15 mouse cellular contexts compared by ENCODE assay signal in genomic region chr15:79728731-79729388, GRCm38 (mm10). TPM values are rescaled to one million over a fixed set of nuclear protein-coding genes. Genes with fewer than 3 reads are reported as not detected.
A peak's percentile ranks its signal among the peaks of the same experiment; 100 is the strongest.
DNase-seq lines count a peak whose midpoint lies in the region; ATAC-seq and TF ChIP-seq lines count a peak whose summit lies in the region.
"Had no signal": no experiment of that assay in that cellular context is flagged by ENCODE, and none has a peak within 500 bp of the region (broad histone marks: within the 10 kb centered on the region; RNA-seq: fewer than 3 reads in every experiment).

No protein-coding gene starts in this region.

- no peak overlapping the region for H3K9ac ChIP-seq in forebrain, embryonic 15.5 days (replicated peaks)
- no peak overlapping the region for H3K9ac ChIP-seq in forebrain, embryonic 16.5 days (replicated peaks; ENCODE audit: low read depth, low read length)

- 90% methylated on average over 10 of the region's 10 CpGs for WGBS in forebrain, embryonic 15.5 days
- WGBS in forebrain, embryonic 16.5 days: 92% methylated on average over 10 of the region's 10 CpGs

- no peaks in the 10 kb centered on the region for H3K9me3 ChIP-seq in forebrain, embryonic 15.5 days
- no peaks in the 10 kb centered on the region for H3K9me3 ChIP-seq in forebrain, embryonic 16.5 days (ENCODE audit: control insufficient read depth, low read length)

- no peak for ATAC-seq in forebrain, embryonic 15.5 days (replicated peaks)
- ATAC-seq in forebrain, embryonic 16.5 days: no peak
- ATAC-seq: forebrain, embryonic 14.5 days had no signal

- peaks cover 80% of the 10 kb centered on the region for H3K36me3 ChIP-seq in forebrain, embryonic 15.5 days
- H3K36me3 ChIP-seq in forebrain, embryonic 16.5 days (ENCODE audit: control insufficient read depth, insufficient read depth): peaks cover 58% of the 10 kb centered on the region

- peak overlapping the region; percentile 57 for H3K27ac ChIP-seq in layer of hippocampus, adult 2 months
- H3K27ac ChIP-seq in forebrain, embryonic 15.5 days (replicated peaks): no peak overlapping the region
- H3K27ac ChIP-seq in forebrain, embryonic 16.5 days (ENCODE audit: low read length): no peak overlapping the region
- H3K27ac ChIP-seq: heart, adult 2 months had no signal

- no peaks in the 10 kb centered on the region for H3K4me1 ChIP-seq in forebrain, embryonic 15.5 days
- H3K4me1 ChIP-seq in forebrain, embryonic 16.5 days (replicated peaks; ENCODE audit: control insufficient read depth, insufficient read depth, low read length): no peaks in the 10 kb centered on the region

- no peak overlapping the region for H3K4me3 ChIP-seq in layer of hippocampus, adult 2 months
- H3K4me3 ChIP-seq in forebrain, embryonic 15.5 days: no peak overlapping the region
- H3K4me3 ChIP-seq in forebrain, embryonic 16.5 days (replicated peaks; ENCODE audit: low read length): no peak overlapping the region
- H3K4me3 ChIP-seq: heart, adult 2 months had no signal

- no peaks in the 10 kb centered on the region for H3K27me3 ChIP-seq in forebrain, embryonic 15.5 days
- H3K27me3 ChIP-seq in forebrain, embryonic 16.5 days (replicated peaks; ENCODE audit: control insufficient read depth, insufficient read depth, low read length): no peaks in the 10 kb centered on the region

- DNase-seq in adrenal gland, adult 2 months: peak; percentile 40
- DNase-seq in adrenal gland, postnatal 10 days: no peak
- no peak for DNase-seq in layer of hippocampus, adult 2 months (ENCODE audit: low spot score in 2 of 2)
- DNase-seq in layer of hippocampus, adult 8-10 months (ENCODE audit: low spot score in 2 of 2): no peak
- peak; percentile 16 for DNase-seq in thymus, postnatal 25 days
- no peak for DNase-seq in thymus, adult 18-20 months
- DNase-seq: adrenal gland, postnatal 25 days; heart, adult 2 months; heart, postnatal 10 days; kidney, adult 8-10 months; kidney, postnatal 4 days had no signal

- no peak for TF ChIP-seq CTCF in layer of hippocampus, adult 2 months (conservative IDR thresholded peaks at IDR 0.05)

- H3K4me2 ChIP-seq in forebrain, embryonic 15.5 days (replicated peaks): no peak overlapping the region
- no peak overlapping the region for H3K4me2 ChIP-seq in forebrain, embryonic 16.5 days (ENCODE audit: low read length)
- H3K4me2 ChIP-seq: midbrain, embryonic 11.5 days had no signal

RNA-seq across cellular contexts. Expression of gene Sun2, which starts 13.5 kb away (rescaled TPM):
- 10 to 100 TPM; 46.9 to 77.9 TPM for total RNA-seq in adrenal gland, adult 2 months (2021)
- 86.8 and 92.5 TPM in 2 replicates for polyA plus RNA-seq in adrenal gland, adult 2 months (2012; rRNA removed)
- 10 to 100 TPM; 68.2 to 83.6 TPM for total RNA-seq in adrenal gland, postnatal 10 days (2021)
- 10 to 100 TPM; 29.2 to 34.8 TPM for total RNA-seq in layer of hippocampus, adult 2 months (2021)
- total RNA-seq in layer of hippocampus, adult 8-10 months (2022): 10 to 100 TPM; 29.4 to 44.7 (median 37.0) TPM
- polyA plus RNA-seq in forebrain, embryonic 15.5 days (2015; fragmentation: Nextera tagmentation; extraction: Ambion mirVana): 10.5 and 11.6 TPM in 2 replicates
- polyA plus RNA-seq in forebrain, embryonic 16.5 days (2015; fragmentation: Nextera tagmentation; extraction: Ambion mirVana): 8.9 and 9.9 TPM in 2 replicates

RNA-seq across cellular contexts. Expression of gene Gtpbp1, which starts 38.2 kb away (rescaled TPM):
- 10 to 100 TPM; 29.2 to 32.5 TPM for total RNA-seq in adrenal gland, adult 2 months (2021)
- 26.4 and 29.8 TPM in 2 replicates for polyA plus RNA-seq in adrenal gland, adult 2 months (2012; rRNA removed)
- 10 to 100 TPM; 26.7 to 30.0 TPM for total RNA-seq in adrenal gland, postnatal 10 days (2021)
- total RNA-seq in layer of hippocampus, adult 2 months (2021): 10 to 100 TPM; 52.4 to 59.1 TPM
- 10 to 100 TPM; 49.4 to 61.5 (median 52.8) TPM for total RNA-seq in layer of hippocampus, adult 8-10 months (2022)
- polyA plus RNA-seq in forebrain, embryonic 15.5 days (2015; fragmentation: Nextera tagmentation; extraction: Ambion mirVana): 53.9 and 58.0 TPM in 2 replicates
- 55.7 and 56.5 TPM in 2 replicates for polyA plus RNA-seq in forebrain, embryonic 16.5 days (2015; fragmentation: Nextera tagmentation; extraction: Ambion mirVana)

RNA-seq across cellular contexts. Expression of gene Josd1, which starts 41.1 kb away (rescaled TPM):
- 10 to 100 TPM; 29.1 to 30.1 TPM for total RNA-seq in adrenal gland, adult 2 months (2021)
- polyA plus RNA-seq in adrenal gland, adult 2 months (2012; rRNA removed): 33.8 and 38.2 TPM in 2 replicates
- 10 to 100 TPM; 45.1 to 50.7 TPM for total RNA-seq in adrenal gland, postnatal 10 days (2021)
- total RNA-seq in layer of hippocampus, adult 2 months (2021): 10 to 100 TPM; 46.0 to 47.0 TPM
- 10 to 100 TPM; 43.5 to 54.0 (median 46.4) TPM for total RNA-seq in layer of hippocampus, adult 8-10 months (2022)
- polyA plus RNA-seq in forebrain, embryonic 15.5 days (2015; fragmentation: Nextera tagmentation; extraction: Ambion mirVana): 23.3 and 26.8 TPM in 2 replicates
- polyA plus RNA-seq in forebrain, embryonic 16.5 days (2015; fragmentation: Nextera tagmentation; extraction: Ambion mirVana): 24.5 and 25.2 TPM in 2 replicates

RNA-seq across cellular contexts. Expression of gene Dnal4, which starts 48.8 kb away (rescaled TPM):
- total RNA-seq in adrenal gland, adult 2 months (2021): 10 to 100 TPM; 13.9 to 24.8 TPM
- 39.9 and 43.0 TPM in 2 replicates for polyA plus RNA-seq in adrenal gland, adult 2 months (2012; rRNA removed)
- 10 to 100 TPM; 16.1 to 19.5 TPM for total RNA-seq in adrenal gland, postnatal 10 days (2021)
- 10 to 100 TPM; 55.5 to 64.8 TPM for total RNA-seq in layer of hippocampus, adult 2 months (2021)
- total RNA-seq in layer of hippocampus, adult 8-10 months (2022): 10 to 100 TPM; 45.6 to 58.6 (median 54.5) TPM
- 94.8 and 99.9 TPM in 2 replicates for polyA plus RNA-seq in forebrain, embryonic 15.5 days (2015; fragmentation: Nextera tagmentation; extraction: Ambion mirVana)
- 87.9 and 89.5 TPM in 2 replicates for polyA plus RNA-seq in forebrain, embryonic 16.5 days (2015; fragmentation: Nextera tagmentation; extraction: Ambion mirVana)

RNA-seq across cellular contexts. Expression of gene Tomm22, which starts 58.2 kb away (rescaled TPM):
- total RNA-seq in adrenal gland, adult 2 months (2021): 100 to 1,000 TPM in 1 of 2 experiments, 10 to 100 TPM in 1; 93.3 to 114 TPM
- 11.0 and 13.7 TPM in 2 replicates for polyA plus RNA-seq in adrenal gland, adult 2 months (2012; rRNA removed)
- 100 to 1,000 TPM; 143 to 156 TPM for total RNA-seq in adrenal gland, postnatal 10 days (2021)
- 100 to 1,000 TPM in 1 of 2 experiments, 10 to 100 TPM in 1; 99.9 to 105 TPM for total RNA-seq in layer of hippocampus, adult 2 months (2021)
- total RNA-seq in layer of hippocampus, adult 8-10 months (2022): 100 to 1,000 TPM in 3 of 4 experiments, 10 to 100 TPM in 1; 89.4 to 103 (median 101) TPM
- polyA plus RNA-seq in forebrain, embryonic 15.5 days (2015; fragmentation: Nextera tagmentation; extraction: Ambion mirVana): 264 and 266 TPM in 2 replicates
- 249 and 262 TPM in 2 replicates for polyA plus RNA-seq in forebrain, embryonic 16.5 days (2015; fragmentation: Nextera tagmentation; extraction: Ambion mirVana)

Comparison
In these comparisons a context has a peak if more than half of its experiments do, and no peak if none do; other contexts are left out.
1. DNase-seq: peak in adrenal gland, adult 2 months (single experiment) and thymus, postnatal 25 days (single experiment); none in adrenal gland, postnatal 10 days (single experiment), layer of hippocampus, adult 2 months (0 of 2), layer of hippocampus, adult 8-10 months (0 of 2) and thymus, adult 18-20 months (0 of 2).